Mouse (Mus musculus): ENCODE measurements around the gene Asf1b. TPM values are rescaled to one million over a fixed set of nuclear protein-coding genes. Genes with fewer than 3 reads are reported as not detected.

Asf1b gene
- polyA plus RNA-seq, 1 experiment: 3.6 TPM

- TF ChIP-seq POLR2A (IDR thresholded peaks at IDR 0.05; ENCODE audit: low read depth, low read length): no peak
- no peak for TF ChIP-seq CTCF (conservative IDR thresholded peaks at IDR 0.05; ENCODE audit: insufficient read depth, insufficient read length, low read depth, low read length)
- DNase-seq: no peak
- H3K4me1 ChIP-seq (ENCODE audit: control insufficient read depth, insufficient read depth, low read length): peaks cover 31% of the 10 kb centered on the region
These were observed 64.4 kb downstream of the Asf1b start for GRCm38 (mm10) chr8:84019738-84020137.

More at GRCm38 (mm10) chr8:84019738-84020137, 64.4 kb downstream of the Asf1b start:
- 78% methylated on average over 9 of the region's 9 CpGs for WGBS
- H3K27ac ChIP-seq (ENCODE audit: insufficient read depth, low read depth, low read length): no peak overlapping the region
- H3K36me3 ChIP-seq (ENCODE audit: control insufficient read depth, insufficient read depth, low read length): no peaks in the 10 kb centered on the region
- no peaks in the 10 kb centered on the region for H3K27me3 ChIP-seq (replicated peaks; ENCODE audit: control insufficient read depth, insufficient read depth, low read length)
- H3K4me3 ChIP-seq (ENCODE audit: insufficient read depth, low read depth, low read length): no peak overlapping the region

Other genes starting within 250 kb of the Asf1b start
- gene Ddx39, start 240.3 kb upstream of the Asf1b start, polyA plus RNA-seq (2012; rRNA removed): 25.1 and 28.7 TPM in 2 replicates
- gene Adgre5, start 214.2 kb upstream of the Asf1b start, polyA plus RNA-seq (2012; rRNA removed): 45.1 and 46.6 TPM in 2 replicates
- 28.7 and 44.4 TPM in 2 replicates for gene Adgrl1, start 55.4 kb upstream of the Asf1b start, polyA plus RNA-seq (2012; rRNA removed)
- 2.7 and 3.2 TPM in 2 replicates for gene Gm10644, start 302 bp upstream of the Asf1b start, polyA plus RNA-seq (2012; rRNA removed)
- gene Prkaca, start 17.5 kb downstream of the Asf1b start, polyA plus RNA-seq (2012; rRNA removed): 88.3 and 95.6 TPM in 2 replicates
- gene Samd1, start 42.2 kb downstream of the Asf1b start, polyA plus RNA-seq (2012; rRNA removed): 37.2 and 44.5 TPM in 2 replicates
- 5.1 and 7.0 TPM in 2 replicates for gene 1700067K01Rik, start 46.0 kb downstream of the Asf1b start, polyA plus RNA-seq (2012; rRNA removed)
- gene 2210011C24Rik, start 56.7 kb downstream of the Asf1b start, polyA plus RNA-seq (2012; rRNA removed): 9.1 and 14.3 TPM in 2 replicates
- 7.8 and 7.9 TPM in 2 replicates for gene Palm3, start 66.0 kb downstream of the Asf1b start, polyA plus RNA-seq (2012; rRNA removed)
- 1.9 and 5.6 TPM in 2 replicates for gene Il27ra, start 87.1 kb downstream of the Asf1b start, polyA plus RNA-seq (2012; rRNA removed)
- 0.19 TPM in 1 of 2 replicates, not detected in the other for gene Rln3, start 89.5 kb downstream of the Asf1b start, polyA plus RNA-seq (2012; rRNA removed)
- gene Gm10643, start 109.6 kb downstream of the Asf1b start, polyA plus RNA-seq (2012; rRNA removed): 1.1 and 1.2 TPM in 2 replicates
- gene Rfx1, start 111.3 kb downstream of the Asf1b start, polyA plus RNA-seq (2012; rRNA removed): 15.8 and 18.0 TPM in 2 replicates
- 28.2 and 30.1 TPM in 2 replicates for gene Dcaf15, start 149.3 kb downstream of the Asf1b start, polyA plus RNA-seq (2012; rRNA removed)
- gene Podnl1, start 170.5 kb downstream of the Asf1b start, polyA plus RNA-seq (2012; rRNA removed): 0.48 and 0.67 TPM in 2 replicates
- 24.1 and 26.0 TPM in 2 replicates for gene Cc2d1a, start 192.4 kb downstream of the Asf1b start, polyA plus RNA-seq (2012; rRNA removed)
- 0.63 and 0.92 TPM in 2 replicates for gene 4930432K21Rik, start 192.5 kb downstream of the Asf1b start, polyA plus RNA-seq (2012; rRNA removed)
- 0.99 and 1.4 TPM in 2 replicates for gene Nanos3, start 229.7 kb downstream of the Asf1b start, polyA plus RNA-seq (2012; rRNA removed)

Measured in kidney, adult 2 months (tissue).